Mouse (Mus musculus) hindbrain, embryonic 16.5 days (tissue): ENCODE measurements around the gene Actg1. TPM values are rescaled to one million over a fixed set of nuclear protein-coding genes. Genes with fewer than 3 reads are reported as not detected.

ENCODE experiments used
- ATAC-seq: fragments of 200-750 bp; cut with Nextera tagmentation; 2 replicates; pipeline ENCODE4 v1.8.0; 2017; ENCODE audit warnings: moderate TSS enrichment, moderate library complexity
- H3K27ac ChIP-seq: fragments of 300-500 bp; sonication (generic); 2 replicates; pipeline ENCODE4 v1.5.1; 2014; ENCODE audit warnings: low read depth, mild to moderate bottlenecking, control low read depth, low read length, moderate library complexity
- H3K27me3 ChIP-seq: fragments of 300-500 bp; sonication (generic); replicated peaks from 2 replicates; pipeline ENCODE4 v1.6.1; 2014; ENCODE audit warnings: low read length; ENCODE audit not compliant: control insufficient read depth, insufficient read depth
- H3K36me3 ChIP-seq: fragments of 300-500 bp; sonication (generic); 2 replicates; pipeline ENCODE4 v1.6.1; 2014; ENCODE audit warnings: mild to moderate bottlenecking, low read length, moderate library complexity, mixed read lengths; ENCODE audit not compliant: control insufficient read depth, insufficient read depth
- H3K4me1 ChIP-seq: fragments of 300-500 bp; sonication (generic); 2 replicates; pipeline ENCODE4 v1.6.1; 2014; ENCODE audit warnings: low read depth, low read length; ENCODE audit not compliant: control insufficient read depth, insufficient read depth
- H3K4me2 ChIP-seq: fragments of 300-500 bp; sonication (generic); 2 replicates; pipeline ENCODE4 v1.6.1; 2014; ENCODE audit warnings: mild to moderate bottlenecking, low read length, control low read depth, moderate library complexity
- H3K4me3 ChIP-seq: fragments of 300-500 bp; sonication (generic); 2 replicates; pipeline ENCODE4 v1.5.1; 2014; ENCODE audit warnings: mild to moderate bottlenecking, low read length, control low read depth, moderate library complexity
- H3K9ac ChIP-seq: fragments of 300-500 bp; sonication (generic); 2 replicates; pipeline ENCODE4 v1.6.1; 2014; ENCODE audit warnings: low read depth, mild to moderate bottlenecking, control low read depth, low read length, moderate library complexity
- H3K9me3 ChIP-seq: fragments of 300-500 bp; sonication (generic); 2 replicates; pipeline ENCODE4 v1.6.1; 2014; ENCODE audit warnings: mild to moderate bottlenecking, low read length, moderate library complexity; ENCODE audit not compliant: control insufficient read depth
- WGBS: fragments of 180-500 bp; shearing (Covaris S2); extraction: QIAGEN DNeasy Blood & Tissue Kit; methylation state at CpG from one replicate; pipeline ENCODE4 v1.1.7; 2014; 5-methylcytosine and 5-hydroxymethylcytosine counted together
- polyA plus RNA-seq: library from polyadenylated mRNA; unstranded; fragments of >200 nt; fragmentation: Nextera tagmentation; extraction: Ambion mirVana; gene quantifications from 2 replicates; pipeline ENCODE4 v1.2.1, GENCODE M21; 2015

Gene Actg1
- polyA plus RNA-seq, 1 experiment from 2014 or later = 4,199 TPM

- Histone ChIP-seq H3K4me3 (no peak overlapping the region), H3K4me1 (peaks cover 13% of the 10 kb centered on the region; the same call in 1 of the 2 replicates), H3K36me3 (peaks cover 9% of the 10 kb centered on the region), H3K4me2 (no peak overlapping the region), H3K9ac (no peak overlapping the region), H3K9me3 (no peaks in the 10 kb centered on the region), H3K27ac (no peak overlapping the region), H3K27me3 (no peaks in the 10 kb centered on the region)
- no peak for ATAC-seq
- 35% methylated on average over 7 of the region's 7 CpGs for WGBS
Measured at GRCm38 (mm10) chr11:120366443-120367027, 18.2 kb upstream of the Actg1 start.

DNA sequence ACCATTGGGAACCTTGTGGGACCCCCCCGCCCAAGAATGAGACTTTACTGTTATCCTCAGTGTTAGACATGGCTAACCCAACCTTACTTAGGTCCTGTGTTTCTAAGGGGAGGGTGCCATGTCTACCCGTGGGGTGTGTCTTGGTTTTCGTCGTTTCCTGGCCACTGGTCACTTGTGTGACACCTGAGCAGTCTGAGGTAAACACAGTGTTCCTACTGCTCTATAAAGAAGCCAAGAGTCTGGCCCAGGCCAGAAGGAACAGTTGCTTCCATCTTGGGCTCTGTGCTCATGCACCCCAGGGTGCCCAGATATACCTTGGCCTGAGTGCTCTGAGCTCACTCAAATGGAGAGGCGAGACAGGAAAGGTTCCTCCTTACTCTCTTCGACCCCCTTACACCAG, 14.5 kb upstream of the Actg1 start:
- H3K27me3 ChIP-seq = no peaks in the 10 kb centered on the region
- H3K4me2 ChIP-seq = no peak overlapping the region
- no peak overlapping the region for H3K9ac ChIP-seq
- no peak overlapping the region for H3K27ac ChIP-seq
- no peak for ATAC-seq
- H3K9me3 ChIP-seq = no peaks in the 10 kb centered on the region
- no peaks in the 10 kb centered on the region for H3K36me3 ChIP-seq
- 92% methylated on average over 6 of the region's 6 CpGs for WGBS
- no peak overlapping the region for H3K4me3 ChIP-seq
- peaks cover 28% of the 10 kb centered on the region for H3K4me1 ChIP-seq

GRCm38 (mm10) chr11:120361295-120361694, 13.0 kb upstream of the Actg1 start, which contains the start of gene Fscn2:
Gene Fscn2, plus strand, starts transcription at chr11:120361534.
- Histone ChIP-seq H3K27me3 (no peaks in the 10 kb centered on the region), H3K9me3 (no peaks in the 10 kb centered on the region), H3K4me1 (peaks cover 29% of the 10 kb centered on the region), H3K4me2 (no peak within 1 kb of the TSS), H3K4me3 (no peak within 1 kb of the TSS), H3K36me3 (no peaks in the 10 kb centered on the region), H3K27ac (no peak within 1 kb of the TSS), H3K9ac (no peak within 1 kb of the TSS)
- WGBS = 77% methylated on average over 10 of the region's 10 CpGs
- no peak for ATAC-seq

DNA sequence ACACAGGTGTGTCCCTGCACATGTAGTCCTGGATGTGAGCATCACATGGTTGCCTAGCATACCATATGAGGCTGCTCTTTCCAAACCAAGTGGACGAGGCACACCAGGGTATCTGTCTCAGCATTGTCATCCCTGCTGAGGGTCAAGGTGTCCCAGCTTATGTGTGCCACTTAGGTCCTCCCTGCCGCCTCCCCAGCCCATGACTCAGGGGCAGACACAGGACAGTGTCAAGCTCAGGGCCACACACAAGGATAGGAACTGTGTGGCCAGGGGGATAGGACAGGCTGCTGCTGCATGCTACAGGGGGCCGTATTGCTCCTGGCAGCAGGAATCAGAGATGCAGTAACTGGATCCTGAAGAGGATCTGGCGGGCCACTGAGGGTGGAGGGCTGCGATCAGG, 12.4 kb upstream of the Actg1 start:
- no peaks in the 10 kb centered on the region for H3K9me3 ChIP-seq
- H3K4me1 ChIP-seq = peaks cover 25% of the 10 kb centered on the region
- H3K27ac ChIP-seq = no peak overlapping the region
- no peaks in the 10 kb centered on the region for H3K36me3 ChIP-seq
- ATAC-seq = no peak
- H3K9ac ChIP-seq = no peak overlapping the region
- no peak overlapping the region for H3K4me3 ChIP-seq
- no peak overlapping the region for H3K4me2 ChIP-seq
- WGBS = 77% methylated on average over 5 of the region's 5 CpGs
- no peaks in the 10 kb centered on the region for H3K27me3 ChIP-seq

GRCm38 (mm10) chr11:120360062-120360461, 11.7 kb upstream of the Actg1 start:
- Histone ChIP-seq H3K4me1 (peaks cover 25% of the 10 kb centered on the region), H3K27me3 (no peaks in the 10 kb centered on the region), H3K27ac (no peak overlapping the region), H3K4me2 (no peak overlapping the region), H3K9me3 (no peaks in the 10 kb centered on the region), H3K4me3 (no peak overlapping the region), H3K36me3 (no peaks in the 10 kb centered on the region), H3K9ac (no peak overlapping the region)
- no peak for ATAC-seq
- WGBS = 53% methylated on average over 8 of the region's 8 CpGs

DNA sequence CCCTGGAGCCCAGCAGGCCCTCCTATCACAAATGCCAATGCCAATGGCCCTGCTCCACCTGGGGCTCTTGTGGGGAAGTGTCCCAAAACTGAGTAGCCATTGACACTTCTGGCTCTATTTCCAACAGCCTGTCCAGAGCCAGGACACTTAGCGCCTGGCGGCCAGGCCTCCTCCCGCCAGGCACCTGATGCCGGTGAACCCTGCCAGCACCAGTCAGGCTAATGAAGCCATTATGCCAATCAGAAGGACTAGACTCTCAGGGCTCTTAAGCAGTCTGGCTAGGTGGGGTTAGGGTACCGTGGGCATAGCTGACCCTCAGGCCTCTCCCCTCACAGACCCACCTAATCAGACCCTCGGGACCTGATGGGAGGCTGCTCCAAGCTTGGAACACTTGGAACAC, 11.0 kb upstream of the Actg1 start:
- Histone ChIP-seq H3K27ac (no peak overlapping the region; the same call in 1 of the 2 replicates), H3K4me1 (peaks cover 25% of the 10 kb centered on the region), H3K27me3 (no peaks in the 10 kb centered on the region), H3K9me3 (no peaks in the 10 kb centered on the region), H3K4me2 (no peak overlapping the region), H3K36me3 (no peaks in the 10 kb centered on the region), H3K9ac (no peak overlapping the region), H3K4me3 (no peak overlapping the region)
- ATAC-seq = no peak
- WGBS = 64% methylated on average over 6 of the region's 6 CpGs

- Histone ChIP-seq H3K4me2 (peak overlapping the region; percentile 25; the same call in 1 of the 2 replicates), H3K36me3 (no peaks in the 10 kb centered on the region), H3K4me3 (no peak overlapping the region), H3K9ac (peak overlapping the region; percentile 1; the same call in 1 of the 2 replicates), H3K27me3 (no peaks in the 10 kb centered on the region), H3K4me1 (peaks cover 31% of the 10 kb centered on the region), H3K9me3 (no peaks in the 10 kb centered on the region), H3K27ac (peak overlapping the region; percentile 81)
- ATAC-seq = peak; percentile 88
- whole genome bisulfite sequencing = 4% methylated on average over 10 of the region's 10 CpGs
Measured at GRCm38 (mm10) chr11:120357791-120358401, 9.6 kb upstream of the Actg1 start.

GRCm38 (mm10) chr11:120356900-120357299, 8.6 kb upstream of the Actg1 start:
- Histone ChIP-seq H3K27ac (no peak overlapping the region), H3K36me3 (no peaks in the 10 kb centered on the region), H3K9ac (no peak overlapping the region), H3K4me2 (no peak overlapping the region), H3K27me3 (no peaks in the 10 kb centered on the region), H3K4me1 (peaks cover 36% of the 10 kb centered on the region), H3K4me3 (no peak overlapping the region), H3K9me3 (no peaks in the 10 kb centered on the region)
- WGBS = 94% methylated on average over 4 of the region's 4 CpGs
- no peak for ATAC-seq

GRCm38 (mm10) chr11:120356319-120356840, 8.0 kb upstream of the Actg1 start:
- no peak overlapping the region for H3K4me3 ChIP-seq
- H3K9ac ChIP-seq = no peak overlapping the region
- no peak overlapping the region for H3K4me2 ChIP-seq
- no peaks in the 10 kb centered on the region for H3K36me3 ChIP-seq
- peaks cover 40% of the 10 kb centered on the region for H3K4me1 ChIP-seq
- H3K9me3 ChIP-seq = no peaks in the 10 kb centered on the region
- no peaks in the 10 kb centered on the region for H3K27me3 ChIP-seq
- 84% methylated on average over 15 of the region's 15 CpGs for WGBS
- H3K27ac ChIP-seq = no peak overlapping the region
- ATAC-seq = no peak
